ENCODE assay signal across 7 mouse cellular contexts in the genomic region with DNA sequence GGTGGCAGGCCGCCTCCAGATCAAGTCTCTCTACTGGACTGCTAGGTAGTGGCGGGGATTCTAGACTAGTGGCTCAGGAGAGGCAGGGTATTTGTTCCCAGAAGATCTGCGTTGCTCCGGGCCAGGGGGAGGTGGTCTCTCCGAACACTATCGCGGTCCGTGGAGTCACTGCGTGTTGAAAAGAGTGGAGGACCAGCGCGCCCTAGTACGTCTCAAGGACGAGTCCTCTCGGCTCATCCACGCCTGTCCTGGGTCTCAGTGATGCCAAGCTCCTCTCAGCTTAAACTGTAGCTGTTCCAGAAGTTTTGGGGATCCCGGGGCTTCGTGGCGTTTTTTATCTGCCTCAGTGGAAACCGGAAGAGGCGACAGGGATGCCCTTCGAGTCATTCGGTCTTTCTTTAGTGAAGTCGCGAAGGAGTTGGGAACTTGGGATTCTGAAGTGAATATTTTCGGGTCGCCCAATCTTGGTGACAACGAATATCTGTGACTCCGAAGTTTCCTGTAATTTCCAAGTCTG. TPM values are rescaled to one million over a fixed set of nuclear protein-coding genes. Genes with fewer than 3 reads are reported as not detected.
DNase-seq lines count a peak whose midpoint lies in the region; ATAC-seq lines count a peak whose summit lies in the region.

No protein-coding gene starts in this region.

- ATAC-seq in forebrain, embryonic 11.5 days (replicated peaks; ENCODE audit: low FRiP score) = peak; percentile 16; the same call in 1 of the 2 replicates
- peak; percentile 57; the same call in 1 of the 2 replicates for ATAC-seq in liver, embryonic 11.5 days (replicated peaks; ENCODE audit: low FRiP score)
- ATAC-seq in stomach, embryonic 14.5 days (ENCODE audit: insufficient number of reproducible peaks, insufficient read depth, low FRiP score, low read depth) = no peak
- no peak for ATAC-seq in activated CD4-positive, CD25-positive, alpha-beta regulatory T cell, adult 4 months

- H3K27ac ChIP-seq in forebrain, embryonic 11.5 days (ENCODE audit: low read depth, low read length) = no peak overlapping the region
- no peak overlapping the region for H3K27ac ChIP-seq in liver, embryonic 11.5 days (ENCODE audit: low read depth, low read length)
- no peak overlapping the region for H3K27ac ChIP-seq in stomach, embryonic 14.5 days (ENCODE audit: low read length)

- H3K4me1 ChIP-seq in forebrain, embryonic 11.5 days (replicated peaks; ENCODE audit: control insufficient read depth, insufficient read depth, low read length) = 0 out of 2 replicates have a peak, but pooled peaks cover 2% of the 10 kb centered on the region
- H3K4me1 ChIP-seq in liver, embryonic 11.5 days (replicated peaks; ENCODE audit: control insufficient read depth, insufficient read depth, low read length) = peaks cover 18% of the 10 kb centered on the region
- peaks cover 19% of the 10 kb centered on the region; the same call in 1 of the 2 replicates for H3K4me1 ChIP-seq in stomach, embryonic 14.5 days (ENCODE audit: control insufficient read depth, insufficient read depth, low read length)

- H3K9ac ChIP-seq in forebrain, embryonic 11.5 days (ENCODE audit: low read length) = peak overlapping the region; percentile 51
- H3K9ac ChIP-seq in liver, embryonic 11.5 days (ENCODE audit: low read depth, low read length) = peak overlapping the region; percentile 57
- no peak overlapping the region for H3K9ac ChIP-seq in stomach, embryonic 14.5 days (replicated peaks; ENCODE audit: low read depth, low read length)

- H3K27me3 ChIP-seq in forebrain, embryonic 11.5 days (ENCODE audit: control insufficient read depth, insufficient read depth, low read length) = peaks cover 24% of the 10 kb centered on the region
- peaks cover 41% of the 10 kb centered on the region for H3K27me3 ChIP-seq in liver, embryonic 11.5 days (replicated peaks; ENCODE audit: control insufficient read depth, insufficient read depth, low read length)
- 0 out of 2 replicates have a peak, but pooled peaks cover 21% of the 10 kb centered on the region for H3K27me3 ChIP-seq in stomach, embryonic 14.5 days (ENCODE audit: control insufficient read depth, insufficient read depth, low read length)

- WGBS in forebrain, embryonic 11.5 days = under 1% methylated on average over 28 of the region's 28 CpGs
- under 1% methylated on average over 28 of the region's 28 CpGs for WGBS in liver, embryonic 11.5 days
- under 1% methylated on average over 28 of the region's 28 CpGs for WGBS in stomach, embryonic 14.5 days

- H3K4me3 ChIP-seq in forebrain, embryonic 11.5 days (ENCODE audit: low read depth, low read length) = peak overlapping the region; percentile 43
- H3K4me3 ChIP-seq in liver, embryonic 11.5 days (ENCODE audit: low read depth, low read length) = peak overlapping the region; percentile 63
- H3K4me3 ChIP-seq in stomach, embryonic 14.5 days (ENCODE audit: low read depth, low read length) = peak overlapping the region; percentile 32

- DNase-seq in A20 (ENCODE audit: low read depth, low spot score) = peak; percentile 69
- DNase-seq in CD4-positive helper T cell, adult 2 months (ENCODE audit: low read depth, low spot score) = peak; percentile 8
- peak; percentile 67 for DNase-seq in forebrain, embryonic 11.5 days (ENCODE audit: low spot score)
- DNase-seq in liver, embryonic 11.5 days (ENCODE audit: low spot score) = peak; percentile 74
- DNase-seq in thymus, postnatal 36 days = no peak

- no peaks in the 10 kb centered on the region for H3K36me3 ChIP-seq in forebrain, embryonic 11.5 days (ENCODE audit: control insufficient read depth, insufficient read depth, low read length)
- H3K36me3 ChIP-seq in liver, embryonic 11.5 days (ENCODE audit: control insufficient read depth, insufficient read depth, low read length) = no peaks in the 10 kb centered on the region
- no peaks in the 10 kb centered on the region for H3K36me3 ChIP-seq in stomach, embryonic 14.5 days (ENCODE audit: control insufficient read depth, insufficient read depth, low read length)

- H3K4me2 ChIP-seq in forebrain, embryonic 11.5 days (ENCODE audit: low read depth, low read length, severe bottlenecking) = peak overlapping the region; percentile 79
- peak overlapping the region; percentile 94 for H3K4me2 ChIP-seq in liver, embryonic 11.5 days
- H3K4me2 ChIP-seq in stomach, embryonic 14.5 days (replicated peaks; ENCODE audit: low read depth, low read length) = peak overlapping the region; percentile 70

- no peaks in the 10 kb centered on the region for H3K9me3 ChIP-seq in forebrain, embryonic 11.5 days (ENCODE audit: control insufficient read depth, low read length)
- no peaks in the 10 kb centered on the region for H3K9me3 ChIP-seq in liver, embryonic 11.5 days (ENCODE audit: control insufficient read depth, low read length)
- no peaks in the 10 kb centered on the region for H3K9me3 ChIP-seq in stomach, embryonic 14.5 days (ENCODE audit: control insufficient read depth, low read depth, low read length)

RNA-seq across cellular contexts. Expression of a gene that starts 59.5 kb away (rescaled TPM):
- polyA plus RNA-seq in forebrain, embryonic 11.5 days (2014; fragmentation: Nextera tagmentation; extraction: Ambion mirVana) = 61.9 and 72.7 TPM in 2 replicates
- polyA plus RNA-seq in liver, embryonic 11.5 days (2014; fragmentation: Nextera tagmentation; extraction: Ambion mirVana) = 36.4 and 37.0 TPM in 2 replicates
- 44.3 and 49.8 TPM in 2 replicates for polyA plus RNA-seq in stomach, embryonic 14.5 days (2014; fragmentation: Nextera tagmentation; extraction: Ambion mirVana)
- 10 to 100 TPM; 29.2 to 34.1 TPM for polyA plus RNA-seq in activated CD4-positive, CD25-positive, alpha-beta regulatory T cell, adult 4 months (2017; shearing (Covaris generic))

Comparison
In these comparisons a context has a peak if more than half of its experiments do, and no peak if none do; other contexts are left out.
1. DNase-seq: peak in A20 (single experiment), CD4-positive helper T cell, adult 2 months (single experiment), forebrain, embryonic 11.5 days (single experiment) and liver, embryonic 11.5 days (single experiment); none in thymus, postnatal 36 days (0 of 2).
2. ATAC-seq: peak in forebrain, embryonic 11.5 days (single experiment) and liver, embryonic 11.5 days (single experiment); none in stomach, embryonic 14.5 days (single experiment) and activated CD4-positive, CD25-positive, alpha-beta regulatory T cell, adult 4 months (single experiment).
3. Peak in every context shown above with its lines, with median percentiles within 50 percentile points of each other: H3K4me2 ChIP-seq and H3K4me3 ChIP-seq.